22 mouse cellular contexts compared by ENCODE assay signal in genomic region chr16:75853556-75854271, GRCm38 (mm10).
DNase-seq lines count a peak whose midpoint lies in the region; ATAC-seq and TF ChIP-seq lines count a peak whose summit lies in the region.
"Had no signal": no experiment of that assay in that cellular context is flagged by ENCODE, and none has a peak within 500 bp of the region (broad histone marks: within the 10 kb centered on the region; RNA-seq: fewer than 3 reads in every experiment).

No protein-coding gene starts in this region.

- no peak overlapping the region for H3K27ac ChIP-seq in MEL (ENCODE audit: control insufficient read depth, low read depth, low read length)
- H3K27ac ChIP-seq in lung, postnatal 0 days (ENCODE audit: low read length): no peak overlapping the region
- no peak overlapping the region for H3K27ac ChIP-seq in midbrain, embryonic 13.5 days
- H3K27ac ChIP-seq: embryonic facial prominence, embryonic 10.5 days; heart, embryonic 13.5 days; hindbrain, embryonic 15.5 days had no signal

- peaks cover 0 to 9% of the 10 kb centered on the region in 2 experiments; a peak in 3 of 4 replicates for H3K4me1 ChIP-seq in MEL (ENCODE audit: control insufficient read depth in 1 of 2, insufficient read depth in 2 of 2, low read length in 2 of 2)
- H3K4me1 ChIP-seq in lung, postnatal 0 days (ENCODE audit: insufficient read depth, low read depth, low read length): no peaks in the 10 kb centered on the region
- no peaks in the 10 kb centered on the region for H3K4me1 ChIP-seq in midbrain, embryonic 13.5 days (replicated peaks)
- H3K4me1 ChIP-seq: embryonic facial prominence, embryonic 10.5 days; heart, embryonic 13.5 days; hindbrain, embryonic 15.5 days had no signal

- H3K9ac ChIP-seq in MEL (ENCODE audit: control insufficient read depth, low read depth, low read length, poor library complexity, severe bottlenecking): no peak overlapping the region
- H3K9ac ChIP-seq in lung, postnatal 0 days (replicated peaks; ENCODE audit: low read depth): no peak overlapping the region
- no peak overlapping the region for H3K9ac ChIP-seq in midbrain, embryonic 13.5 days (replicated peaks)
- H3K9ac ChIP-seq: heart, embryonic 13.5 days; hindbrain, embryonic 15.5 days had no signal

- no peaks in the 10 kb centered on the region for H3K9me3 ChIP-seq in MEL (replicated peaks; ENCODE audit: insufficient read depth, low read length)
- no peaks in the 10 kb centered on the region for H3K9me3 ChIP-seq in lung, postnatal 0 days (ENCODE audit: low read length)
- no peaks in the 10 kb centered on the region for H3K9me3 ChIP-seq in midbrain, embryonic 13.5 days
- H3K9me3 ChIP-seq: embryonic facial prominence, embryonic 10.5 days; heart, embryonic 13.5 days; hindbrain, embryonic 15.5 days had no signal

- 85% methylated on average over 9 of the region's 9 CpGs for WGBS in lung, postnatal 0 days
- WGBS in midbrain, embryonic 13.5 days: 89% methylated on average over 9 of the region's 9 CpGs

- ATAC-seq in frontal cortex, adult (ENCODE audit: low TSS enrichment): peak; percentile 41; the same call in 1 of the 2 replicates
- peak; percentile 66 for ATAC-seq in common myeloid progenitor, adult 5-6 weeks (replicated peaks; ENCODE audit: low read depth, poor library complexity, severe bottlenecking)
- no peak for ATAC-seq in lung, postnatal 0 days
- ATAC-seq in midbrain, embryonic 13.5 days: no peak
- ATAC-seq: inflammation-experienced regulatory T-cells, adult 6 months had no signal

- no peaks in the 10 kb centered on the region for H3K27me3 ChIP-seq in MEL (ENCODE audit: control insufficient read depth in 1 of 2, insufficient read depth in 2 of 2, low read length in 2 of 2)
- H3K27me3 ChIP-seq in lung, postnatal 0 days (replicated peaks; ENCODE audit: insufficient read depth, low read length): no peaks in the 10 kb centered on the region
- H3K27me3 ChIP-seq in midbrain, embryonic 13.5 days: no peaks in the 10 kb centered on the region
- H3K27me3 ChIP-seq: CH12.LX; heart, embryonic 13.5 days; hindbrain, embryonic 15.5 days had no signal

- DNase-seq in frontal cortex, postnatal 36 days (ENCODE audit: low spot score in 2 of 2): no peak
- peak; percentile 48 for DNase-seq in MEL (ENCODE audit: low read depth, low spot score)
- no peak for DNase-seq in lung, postnatal 0 days (ENCODE audit: low spot score)
- DNase-seq in kidney, postnatal 10 days: no peak
- DNase-seq: adrenal gland, adult 8-10 months; adrenal gland, postnatal 36 days; B cell, adult 2 months; cerebellum, adult 18-20 months; cerebellum, adult 9-11 months; cerebellum, postnatal 36 days; gastrocnemius, postnatal 14 days; heart, postnatal 36 days; kidney, adult 11 months; kidney, adult 9 months had no signal

- H3K79me2 ChIP-seq in MEL (ENCODE audit: control insufficient read depth, insufficient read depth, low read length, poor library complexity): no peaks in the 10 kb centered on the region

- H3K4me3 ChIP-seq in MEL (ENCODE audit: control insufficient read depth in 1 of 2, insufficient read depth in 1 of 2, low read depth in 2 of 2, low read length in 2 of 2): no peak overlapping the region
- no peak overlapping the region for H3K4me3 ChIP-seq in lung, postnatal 0 days (ENCODE audit: low read depth, low read length)
- no peak overlapping the region for H3K4me3 ChIP-seq in midbrain, embryonic 13.5 days (replicated peaks)
- H3K4me3 ChIP-seq: embryonic facial prominence, embryonic 10.5 days; heart, embryonic 13.5 days; hindbrain, embryonic 15.5 days had no signal

- TF ChIP-seq EP300 in MEL (IDR thresholded peaks at IDR 0.05; ENCODE audit: low read depth in 1 of 2, low read length in 2 of 2): 0 out of 4 replicates have a peak, but pooled peaks of 1 of the 2 experiments have one; percentile 31
- no peak for TF ChIP-seq EP300 in lung, postnatal 0 days (IDR thresholded peaks at IDR 0.05)

- H3K4me2 ChIP-seq in lung, postnatal 0 days (replicated peaks; ENCODE audit: low read depth, low read length): no peak overlapping the region
- no peak overlapping the region for H3K4me2 ChIP-seq in midbrain, embryonic 13.5 days (replicated peaks)
- H3K4me2 ChIP-seq: heart, embryonic 13.5 days; hindbrain, embryonic 15.5 days had no signal

- H3K36me3 ChIP-seq in MEL (ENCODE audit: control insufficient read depth in 1 of 2, insufficient read depth in 2 of 2, low read length in 2 of 2): peaks cover 0 to 17% of the 10 kb centered on the region in 2 experiments; a peak in 3 of 4 replicates
- H3K36me3 ChIP-seq in lung, postnatal 0 days (ENCODE audit: insufficient read depth, low read length): no peaks in the 10 kb centered on the region
- no peaks in the 10 kb centered on the region for H3K36me3 ChIP-seq in midbrain, embryonic 13.5 days
- H3K36me3 ChIP-seq: embryonic facial prominence, embryonic 10.5 days; heart, embryonic 13.5 days; hindbrain, embryonic 15.5 days had no signal

- TF ChIP-seq CTCF in MEL (IDR thresholded peaks at IDR 0.05 in 2 of 3, conservative IDR thresholded peaks at IDR 0.05 in 1 of 3; ENCODE audit: control insufficient read depth in 1 of 3, insufficient read depth in 1 of 3, low read depth in 2 of 3, low read length in 3 of 3, poor library complexity in 1 of 3, severe bottlenecking in 1 of 3): no peak
- no peak for TF ChIP-seq CTCF in lung, postnatal 0 days (IDR thresholded peaks at IDR 0.05)

- TF ChIP-seq POLR2A in MEL (IDR thresholded peaks at IDR 0.05; ENCODE audit: control insufficient read depth in 1 of 2, insufficient read depth in 1 of 2, low read depth in 1 of 2, low read length in 2 of 2, poor library complexity in 1 of 2): no peak

- TF ChIP-seq RAD21 in MEL (IDR thresholded peaks at IDR 0.05; ENCODE audit: low read depth, low read length): no peak

TF ChIP-seq in MEL, 35 proteins besides CTCF, POLR2A, EP300 and RAD21:
- no peak for TF ChIP-seq MAZ (IDR thresholded peaks at IDR 0.05; ENCODE audit: low read depth, low read length)
- TF ChIP-seq RCOR1 (IDR thresholded peaks at IDR 0.05; ENCODE audit: low read depth, low read length): peak; percentile 24; the same call in 1 of the 2 replicates
- TF ChIP-seq UBTF (IDR thresholded peaks at IDR 0.05; ENCODE audit: borderline replicate concordance, insufficient read depth, low read depth, low read length): no peak
- TF ChIP-seq ZNF384 (IDR thresholded peaks at IDR 0.05; ENCODE audit: low read depth, low read length): no peak
- peak; percentile 21; the same call in 1 of the 2 replicates for TF ChIP-seq GATA1 (IDR thresholded peaks at IDR 0.05; ENCODE audit: low read depth, low read length)
- TF ChIP-seq MYB (IDR thresholded peaks at IDR 0.05; ENCODE audit: low read depth, low read length): no peak
- no peak for TF ChIP-seq TCF12 (IDR thresholded peaks at IDR 0.05; ENCODE audit: low read depth, low read length)
- TF ChIP-seq MXI1 (IDR thresholded peaks at IDR 0.05; ENCODE audit: low read depth, low read length): no peak
- peak; percentile 56; the same call in 1 of the 2 replicates for TF ChIP-seq ETS1 (IDR thresholded peaks at IDR 0.05; ENCODE audit: low read depth, low read length)
- no peak for TF ChIP-seq MYC (IDR thresholded peaks at IDR 0.05; ENCODE audit: low read depth, low read length)
- no peak for TF ChIP-seq USF1 (IDR thresholded peaks at IDR 0.05; ENCODE audit: low read depth, low read length)
- no peak for TF ChIP-seq POLR2AphosphoS5 (IDR thresholded peaks at IDR 0.05; ENCODE audit: borderline replicate concordance, low read depth, low read length)
- TF ChIP-seq MAFK (IDR thresholded peaks at IDR 0.05; ENCODE audit: borderline replicate concordance, low read depth, low read length): no peak
- no peak for TF ChIP-seq CHD2 (IDR thresholded peaks at IDR 0.05; ENCODE audit: low read length)
- no peak for TF ChIP-seq NRF1 (IDR thresholded peaks at IDR 0.05; ENCODE audit: insufficient read depth, low read depth, low read length, poor library complexity, severe bottlenecking)
- no peak for TF ChIP-seq JUND (IDR thresholded peaks at IDR 0.05; ENCODE audit: low read depth, low read length)
- TF ChIP-seq ZKSCAN1 (IDR thresholded peaks at IDR 0.05; ENCODE audit: low read depth, low read length): no peak
- TF ChIP-seq TAL1 (IDR thresholded peaks at IDR 0.05; ENCODE audit: low read length): no peak
- no peak for TF ChIP-seq CHD1 (IDR thresholded peaks at IDR 0.05; ENCODE audit: low read depth, low read length)
- no peak for TF ChIP-seq E2F4 (IDR thresholded peaks at IDR 0.05; ENCODE audit: borderline replicate concordance, low read depth, low read length)
- TF ChIP-seq USF2 (IDR thresholded peaks at IDR 0.05; ENCODE audit: borderline replicate concordance in 1 of 2, insufficient read depth in 1 of 2, low read depth in 1 of 2, low read length in 2 of 2): no peak
- TF ChIP-seq MEF2A (IDR thresholded peaks at IDR 0.05; ENCODE audit: extremely low read depth, insufficient replicate concordance, low read depth, low read length, poor library complexity, severe bottlenecking): peak; percentile 52; the same call in 1 of the 2 replicates
- TF ChIP-seq ZMIZ1 (IDR thresholded peaks at IDR 0.05; ENCODE audit: low read depth, low read length): no peak
- no peak for TF ChIP-seq BHLHE40 (IDR thresholded peaks at IDR 0.05; ENCODE audit: borderline replicate concordance, low read depth, low read length)
- no peak for TF ChIP-seq GABPA (IDR thresholded peaks at IDR 0.05; ENCODE audit: low read depth, low read length)

Comparison
In these comparisons a context has a peak if more than half of its experiments do, and no peak if none do; other contexts are left out.
1. ATAC-seq: peak in frontal cortex, adult (single experiment) and common myeloid progenitor, adult 5-6 weeks (single experiment); none in lung, postnatal 0 days (single experiment) and midbrain, embryonic 13.5 days (single experiment).